10 mouse cellular contexts compared by ENCODE assay signal in genomic region chr4:130081345-130082190, GRCm38 (mm10). TPM values are rescaled to one million over a fixed set of nuclear protein-coding genes. Genes with fewer than 3 reads are reported as not detected.
DNase-seq lines count a peak whose midpoint lies in the region; ATAC-seq and TF ChIP-seq lines count a peak whose summit lies in the region.
"Had no signal": no experiment of that assay in that cellular context is flagged by ENCODE, and none has a peak within 500 bp of the region (broad histone marks: within the 10 kb centered on the region; RNA-seq: fewer than 3 reads in every experiment).

No protein-coding gene starts in this region.

- no peaks in the 10 kb centered on the region for H3K36me3 ChIP-seq in forebrain, embryonic 13.5 days (ENCODE audit: poor library complexity, severe bottlenecking)
- no peaks in the 10 kb centered on the region for H3K36me3 ChIP-seq in forebrain, embryonic 11.5 days (ENCODE audit: control insufficient read depth, insufficient read depth, low read length)
- no peaks in the 10 kb centered on the region for H3K36me3 ChIP-seq in heart, postnatal 0 days (replicated peaks; ENCODE audit: control insufficient read depth, insufficient read depth, low read length)
- H3K36me3 ChIP-seq in neural tube, embryonic 14.5 days (ENCODE audit: control insufficient read depth, insufficient read depth, low read length), result no peaks in the 10 kb centered on the region
- H3K36me3 ChIP-seq: embryonic facial prominence, embryonic 12.5 days had no signal

- H3K9me3 ChIP-seq in forebrain, embryonic 13.5 days (replicated peaks), result no peaks in the 10 kb centered on the region
- no peaks in the 10 kb centered on the region for H3K9me3 ChIP-seq in forebrain, embryonic 11.5 days (ENCODE audit: control insufficient read depth, low read length)
- H3K9me3 ChIP-seq in heart, postnatal 0 days (replicated peaks; ENCODE audit: control insufficient read depth, low read length), result no peaks in the 10 kb centered on the region
- H3K9me3 ChIP-seq in neural tube, embryonic 14.5 days (ENCODE audit: control insufficient read depth, low read length), result no peaks in the 10 kb centered on the region
- H3K9me3 ChIP-seq: embryonic facial prominence, embryonic 12.5 days; megakaryocyte, embryonic 14.5 days had no signal

- no peak for TF ChIP-seq CTCF in heart, postnatal 0 days (IDR thresholded peaks at IDR 0.05; ENCODE audit: low read depth)

- H3K4me2 ChIP-seq in forebrain, embryonic 13.5 days, result peak overlapping the region; percentile 10
- no peak overlapping the region for H3K4me2 ChIP-seq in forebrain, embryonic 11.5 days (ENCODE audit: low read depth, low read length, severe bottlenecking)
- no peak overlapping the region for H3K4me2 ChIP-seq in heart, postnatal 0 days (ENCODE audit: low read depth, low read length)
- H3K4me2 ChIP-seq in neural tube, embryonic 14.5 days (ENCODE audit: low read depth, low read length), result no peak overlapping the region
- H3K4me2 ChIP-seq: embryonic facial prominence, embryonic 12.5 days had no signal

- H3K4me3 ChIP-seq in forebrain, embryonic 13.5 days, result no peak overlapping the region
- H3K4me3 ChIP-seq in forebrain, embryonic 11.5 days (ENCODE audit: low read depth, low read length), result no peak overlapping the region
- no peak overlapping the region for H3K4me3 ChIP-seq in heart, postnatal 0 days (ENCODE audit: low read depth, low read length)
- no peak overlapping the region for H3K4me3 ChIP-seq in neural tube, embryonic 14.5 days (ENCODE audit: low read depth, low read length)
- H3K4me3 ChIP-seq: embryonic facial prominence, embryonic 12.5 days; megakaryocyte, embryonic 14.5 days had no signal

- H3K9ac ChIP-seq in forebrain, embryonic 13.5 days, result peak overlapping the region; percentile 7; the same call in 1 of the 2 replicates
- H3K9ac ChIP-seq in forebrain, embryonic 11.5 days (ENCODE audit: low read length), result no peak overlapping the region
- 0 out of 2 replicates have a peak overlapping the region, but pooled peaks have one; percentile 2 for H3K9ac ChIP-seq in heart, postnatal 0 days (replicated peaks; ENCODE audit: low read depth, low read length)
- no peak overlapping the region for H3K9ac ChIP-seq in neural tube, embryonic 14.5 days (replicated peaks; ENCODE audit: low read depth, low read length)
- H3K9ac ChIP-seq: embryonic facial prominence, embryonic 12.5 days had no signal

- peaks cover 51% of the 10 kb centered on the region for H3K4me1 ChIP-seq in forebrain, embryonic 13.5 days
- no peaks in the 10 kb centered on the region; the same call in 1 of the 2 replicates for H3K4me1 ChIP-seq in forebrain, embryonic 11.5 days (replicated peaks; ENCODE audit: control insufficient read depth, insufficient read depth, low read length)
- peaks cover 6% of the 10 kb centered on the region; the same call in 1 of the 2 replicates for H3K4me1 ChIP-seq in heart, postnatal 0 days (ENCODE audit: control insufficient read depth, insufficient read depth)
- 0 out of 2 replicates have a peak, but pooled peaks cover 5% of the 10 kb centered on the region for H3K4me1 ChIP-seq in neural tube, embryonic 14.5 days (ENCODE audit: control insufficient read depth, insufficient read depth, low read length)

- H3K27me3 ChIP-seq in forebrain, embryonic 13.5 days, result peaks cover 12% of the 10 kb centered on the region; the same call in 1 of the 2 replicates
- H3K27me3 ChIP-seq in forebrain, embryonic 11.5 days (ENCODE audit: control insufficient read depth, insufficient read depth, low read length), result no peaks in the 10 kb centered on the region
- peaks cover 24% of the 10 kb centered on the region for H3K27me3 ChIP-seq in heart, postnatal 0 days (ENCODE audit: control insufficient read depth, insufficient read depth, low read length)
- H3K27me3 ChIP-seq in neural tube, embryonic 14.5 days (ENCODE audit: control insufficient read depth, insufficient read depth, low read length), result no peaks in the 10 kb centered on the region; the same call in 1 of the 2 replicates

- no peak for DNase-seq in forebrain, embryonic 11.5 days (ENCODE audit: low spot score)
- DNase-seq in adrenal gland, adult (ENCODE audit: inconsistent age in 2 of 2, low spot score in 1 of 2), result peak; percentile 77 to 90
- DNase-seq in fat pad, adult 2 months (ENCODE audit: extremely low read depth, low read depth, low spot score), result peak; percentile 50
- peak; percentile 46 for DNase-seq in heart, postnatal 0 days (ENCODE audit: low spot score)
- peak; percentile 72 to 85 for DNase-seq in layer of hippocampus, postnatal 14 days (ENCODE audit: low spot score in 2 of 2)

- H3K27ac ChIP-seq in forebrain, embryonic 13.5 days, result peak overlapping the region; percentile 32; the same call in 1 of the 2 replicates
- H3K27ac ChIP-seq in forebrain, embryonic 11.5 days (ENCODE audit: low read depth, low read length), result no peak overlapping the region
- H3K27ac ChIP-seq in heart, postnatal 0 days (ENCODE audit: low read depth), result no peak overlapping the region
- H3K27ac ChIP-seq in neural tube, embryonic 14.5 days (ENCODE audit: low read depth, low read length), result no peak overlapping the region
- H3K27ac ChIP-seq: embryonic facial prominence, embryonic 12.5 days had no signal

- no peak for TF ChIP-seq EP300 in heart, postnatal 0 days (IDR thresholded peaks at IDR 0.05; ENCODE audit: low read depth)

- 59% methylated on average over 19 of the region's 19 CpGs for WGBS in forebrain, embryonic 13.5 days
- WGBS in forebrain, embryonic 11.5 days, result 78% methylated on average over 19 of the region's 19 CpGs
- 58% methylated on average over 19 of the region's 19 CpGs for WGBS in heart, postnatal 0 days
- WGBS in neural tube, embryonic 14.5 days, result 70% methylated on average over 19 of the region's 19 CpGs

- peak; percentile 74 for ATAC-seq in forebrain, embryonic 13.5 days
- ATAC-seq in forebrain, embryonic 11.5 days (replicated peaks; ENCODE audit: low FRiP score), result no peak
- ATAC-seq in heart, postnatal 0 days (ENCODE audit: insufficient read depth, low read depth), result peak; percentile 63
- peak; percentile 63 for ATAC-seq in neural tube, embryonic 14.5 days (ENCODE audit: low read depth)
- ATAC-seq in monocyte, adult 5-6 weeks (replicated peaks; ENCODE audit: insufficient number of reproducible peaks, low FRiP score, low TSS enrichment, poor library complexity, severe bottlenecking), result no peak

RNA-seq across cellular contexts. Expression of gene Pef1, which starts 20.8 kb away (rescaled TPM):
- 68.0 and 68.4 TPM in 2 replicates for polyA plus RNA-seq in forebrain, embryonic 13.5 days (2015; fragmentation: Nextera tagmentation; extraction: Ambion mirVana)
- 62.7 and 75.8 TPM in 2 replicates for polyA plus RNA-seq in forebrain, embryonic 11.5 days (2014; fragmentation: Nextera tagmentation; extraction: Ambion mirVana)
- 70.8 and 98.8 TPM in 2 replicates for total RNA-seq in heart, postnatal 0 days (2014; rRNA removed; ENCODE audit: low replicate concordance)
- polyA plus RNA-seq in heart, postnatal 0 days (2015; fragmentation: Nextera tagmentation; extraction: Ambion mirVana), result 49.2 and 50.7 TPM in 2 replicates
- total RNA-seq in layer of hippocampus, postnatal 14 days (2021), result 10 to 100 TPM; 46.5 to 46.6 TPM
- 66.2 and 68.3 TPM in 2 replicates for polyA plus RNA-seq in neural tube, embryonic 14.5 days (2014; fragmentation: Nextera tagmentation; extraction: Ambion mirVana)
- 9.7 to 15.8 TPM (median 10.2 TPM) in 3 replicates for total RNA-seq in monocyte, adult 5-6 weeks (2017)

RNA-seq across cellular contexts. Expression of gene Col16a1, which starts 33.9 kb away (rescaled TPM):
- 2.5 and 2.9 TPM in 2 replicates for polyA plus RNA-seq in forebrain, embryonic 13.5 days (2015; fragmentation: Nextera tagmentation; extraction: Ambion mirVana)
- 5.9 and 6.3 TPM in 2 replicates for polyA plus RNA-seq in forebrain, embryonic 11.5 days (2014; fragmentation: Nextera tagmentation; extraction: Ambion mirVana)
- 21.6 and 67.5 TPM in 2 replicates for total RNA-seq in heart, postnatal 0 days (2014; rRNA removed; ENCODE audit: low replicate concordance)
- 9.9 and 11.6 TPM in 2 replicates for polyA plus RNA-seq in heart, postnatal 0 days (2015; fragmentation: Nextera tagmentation; extraction: Ambion mirVana)
- 10 to 100 TPM; 11.4 to 16.2 TPM for total RNA-seq in layer of hippocampus, postnatal 14 days (2021)
- 5.8 and 18.2 TPM in 2 replicates for polyA plus RNA-seq in neural tube, embryonic 14.5 days (2014; fragmentation: Nextera tagmentation; extraction: Ambion mirVana)
- total RNA-seq in monocyte, adult 5-6 weeks (2017), result 0.19 TPM in 1 of 3 replicates, not detected in the others

RNA-seq across cellular contexts. Expression of gene Hcrtr1, which starts 57.6 kb away (rescaled TPM):
- polyA plus RNA-seq in forebrain, embryonic 13.5 days (2015; fragmentation: Nextera tagmentation; extraction: Ambion mirVana), result 0.13 TPM in 1 of 2 replicates, not detected in the other
- polyA plus RNA-seq in forebrain, embryonic 11.5 days (2014; fragmentation: Nextera tagmentation; extraction: Ambion mirVana), result 0.27 and 0.28 TPM in 2 replicates
- total RNA-seq in heart, postnatal 0 days (2014; rRNA removed; ENCODE audit: low replicate concordance), result not detected in 2 replicates
- polyA plus RNA-seq in heart, postnatal 0 days (2015; fragmentation: Nextera tagmentation; extraction: Ambion mirVana), result not detected in 2 replicates
- 10 to 100 TPM; 10.2 to 10.9 TPM for total RNA-seq in layer of hippocampus, postnatal 14 days (2021)
- 1.2 and 1.8 TPM in 2 replicates for polyA plus RNA-seq in neural tube, embryonic 14.5 days (2014; fragmentation: Nextera tagmentation; extraction: Ambion mirVana)
- total RNA-seq in monocyte, adult 5-6 weeks (2017), result not detected in 3 replicates

Comparison
In these comparisons a context has a peak if more than half of its experiments do, and no peak if none do; other contexts are left out.
1. ATAC-seq: peak in forebrain, embryonic 13.5 days (single experiment), heart, postnatal 0 days (single experiment) and neural tube, embryonic 14.5 days (single experiment); none in forebrain, embryonic 11.5 days (single experiment) and monocyte, adult 5-6 weeks (single experiment).
2. H3K9ac ChIP-seq: peak in forebrain, embryonic 13.5 days (single experiment) and heart, postnatal 0 days (single experiment); none in forebrain, embryonic 11.5 days (single experiment) and neural tube, embryonic 14.5 days (single experiment).